In the genomic region with DNA sequence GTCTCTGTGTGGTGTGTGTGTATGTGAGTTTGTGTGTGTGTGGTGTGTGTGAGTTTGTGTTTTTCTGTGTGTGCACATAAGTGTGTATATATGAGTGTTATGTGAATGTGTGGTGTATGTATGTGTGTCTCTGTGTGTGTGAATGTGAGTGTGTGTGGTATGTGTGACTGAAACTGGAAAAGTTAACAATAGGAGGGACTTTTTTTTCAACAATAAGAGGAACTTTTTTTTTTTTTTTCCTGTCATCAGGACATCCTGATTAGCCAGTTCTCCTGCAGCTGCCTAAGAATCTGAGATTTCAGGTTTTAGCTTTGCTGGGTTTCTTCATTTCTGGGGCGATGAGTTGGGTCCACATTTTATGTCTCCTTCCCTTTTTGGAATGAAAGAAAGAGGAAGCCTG, we compare ENCODE assay signal across 16 mouse cellular contexts. TPM values are rescaled to one million over a fixed set of nuclear protein-coding genes. Genes with fewer than 3 reads are reported as not detected.
A peak's percentile ranks its signal among the peaks of the same experiment; 100 is the strongest.
DNase-seq lines count a peak whose midpoint lies in the region; ATAC-seq and TF ChIP-seq lines count a peak whose summit lies in the region.
"Had no signal": no experiment of that assay in that cellular context is flagged by ENCODE, and none has a peak within 500 bp of the region (broad histone marks: within the 10 kb centered on the region; RNA-seq: fewer than 3 reads in every experiment).

No protein-coding gene starts in this region.

- intact Hi-C loops in heart, adult 2 months (cut with DNase I) = loop anchor here (5.0 kb wide), 1 partner anchor 148 kb away; no protein-coding TSS in a partner anchor

- H3K9me3 ChIP-seq in kidney, embryonic 15.5 days (replicated peaks) = no peaks in the 10 kb centered on the region
- H3K9me3 ChIP-seq in liver, embryonic 12.5 days (replicated peaks) = peaks cover 8% of the 10 kb centered on the region; the same call in 1 of the 2 replicates
- H3K9me3 ChIP-seq: embryonic facial prominence, embryonic 12.5 days had no signal

- peak overlapping the region; percentile 34 for H3K27ac ChIP-seq in heart, adult 2 months
- H3K27ac ChIP-seq in kidney, embryonic 15.5 days = peak overlapping the region; percentile 85
- peak overlapping the region; percentile 65 for H3K27ac ChIP-seq in bone marrow macrophage, adult 2 months (ENCODE audit: insufficient read depth, low read depth, low read length)
- H3K27ac ChIP-seq in liver, embryonic 12.5 days = no peak overlapping the region
- no peak overlapping the region for H3K27ac ChIP-seq in layer of hippocampus, adult 2 months
- H3K27ac ChIP-seq: embryonic facial prominence, embryonic 12.5 days had no signal

- H3K9ac ChIP-seq in heart, adult 2 months (ENCODE audit: low read depth, low read length) = no peak overlapping the region
- no peak overlapping the region for H3K9ac ChIP-seq in kidney, embryonic 15.5 days
- 0 out of 2 replicates have a peak overlapping the region, but pooled peaks have one; percentile 32 for H3K9ac ChIP-seq in liver, embryonic 12.5 days
- H3K9ac ChIP-seq: embryonic facial prominence, embryonic 12.5 days had no signal

- TF ChIP-seq POLR2A in heart, adult 2 months (IDR thresholded peaks at IDR 0.05; ENCODE audit: insufficient read depth, low read depth, low read length) = no peak
- TF ChIP-seq POLR2A in bone marrow macrophage, adult 2 months (IDR thresholded peaks at IDR 0.05; ENCODE audit: borderline replicate concordance, low read depth, low read length) = no peak

- no peak for DNase-seq in heart, adult 2 months
- no peak for DNase-seq in heart, adult 9 months (ENCODE audit: low spot score in 2 of 2)
- no peak for DNase-seq in kidney, postnatal 4 days
- DNase-seq in layer of hippocampus, adult 9-10 months (ENCODE audit: low spot score) = no peak
- no peak for DNase-seq in layer of hippocampus, adult 2 months (ENCODE audit: low spot score in 2 of 2)
- DNase-seq: cerebellum, postnatal 14 days; heart, adult 11 months; lung, postnatal 4 days; right cerebral cortex, postnatal 25 days had no signal

- no peak for TF ChIP-seq CTCF in heart, adult 2 months (IDR thresholded peaks at IDR 0.05)
- no peak for TF ChIP-seq CTCF in bone marrow macrophage, adult 2 months (IDR thresholded peaks at IDR 0.05; ENCODE audit: low read depth, low read length)
- no peak for TF ChIP-seq CTCF in layer of hippocampus, adult 2 months (conservative IDR thresholded peaks at IDR 0.05)

- no peak overlapping the region for H3K4me3 ChIP-seq in heart, adult 2 months
- no peak overlapping the region for H3K4me3 ChIP-seq in kidney, embryonic 15.5 days (replicated peaks)
- peak overlapping the region; percentile 38 for H3K4me3 ChIP-seq in bone marrow macrophage, adult 2 months (ENCODE audit: insufficient read depth, low read length)
- H3K4me3 ChIP-seq in liver, embryonic 12.5 days = no peak overlapping the region
- H3K4me3 ChIP-seq in layer of hippocampus, adult 2 months = no peak overlapping the region
- H3K4me3 ChIP-seq: embryonic facial prominence, embryonic 12.5 days had no signal

- H3K4me1 ChIP-seq in heart, adult 2 months (ENCODE audit: control insufficient read depth, insufficient read depth, low read length) = peaks cover 14% of the 10 kb centered on the region
- H3K4me1 ChIP-seq in kidney, embryonic 15.5 days = peaks cover 46% of the 10 kb centered on the region
- peaks cover 26% of the 10 kb centered on the region for H3K4me1 ChIP-seq in bone marrow macrophage, adult 2 months (ENCODE audit: control insufficient read depth, insufficient read depth, low read length)
- peaks cover 81% of the 10 kb centered on the region for H3K4me1 ChIP-seq in liver, embryonic 12.5 days

- H3K36me3 ChIP-seq in heart, adult 2 months (ENCODE audit: control insufficient read depth, insufficient read depth, low read length) = no peaks in the 10 kb centered on the region
- H3K36me3 ChIP-seq in kidney, embryonic 15.5 days = no peaks in the 10 kb centered on the region
- H3K36me3 ChIP-seq in liver, embryonic 12.5 days = peaks cover 15% of the 10 kb centered on the region
- H3K36me3 ChIP-seq: embryonic facial prominence, embryonic 12.5 days had no signal

- TF ChIP-seq EP300 in heart, adult 2 months (IDR thresholded peaks at IDR 0.05; ENCODE audit: insufficient read depth, low read depth, low read length) = no peak

- H3K79me2 ChIP-seq in heart, adult 2 months (replicated peaks; ENCODE audit: control insufficient read depth, insufficient read depth, low read length) = peaks cover 3% of the 10 kb centered on the region

- WGBS in heart, adult 2 months = 25% methylated on average over 1 of the region's 1 CpGs
- 38% methylated on average over 1 of the region's 1 CpGs for WGBS in kidney, embryonic 15.5 days
- WGBS in liver, embryonic 12.5 days (ENCODE audit: insufficient replicate concordance) = 19% methylated on average over 1 of the region's 1 CpGs

- peak overlapping the region; percentile 26; the same call in 1 of the 2 replicates for H3K4me2 ChIP-seq in kidney, embryonic 15.5 days
- peak overlapping the region; percentile 96 for H3K4me2 ChIP-seq in liver, embryonic 12.5 days
- H3K4me2 ChIP-seq: embryonic facial prominence, embryonic 12.5 days had no signal

- H3K27me3 ChIP-seq in heart, adult 2 months (ENCODE audit: control insufficient read depth, insufficient read depth, low read length) = no peaks in the 10 kb centered on the region
- H3K27me3 ChIP-seq in kidney, embryonic 15.5 days = no peaks in the 10 kb centered on the region
- H3K27me3 ChIP-seq in liver, embryonic 12.5 days (replicated peaks) = no peaks in the 10 kb centered on the region
- H3K27me3 ChIP-seq: embryonic facial prominence, embryonic 12.5 days had no signal

- ATAC-seq in kidney, embryonic 15.5 days (replicated peaks; ENCODE audit: low FRiP score) = no peak
- ATAC-seq in liver, embryonic 12.5 days = no peak

RNA-seq across cellular contexts. Expression of gene Tmem120b, which starts 11.4 kb away (rescaled TPM):
- 10 to 100 TPM in 1 of 2 experiments, 1 to 10 TPM in 1; 6.6 to 10.4 TPM for total RNA-seq in heart, adult 2 months (2021)
- 10.3 and 10.5 TPM in 2 replicates for polyA plus RNA-seq in heart, adult 2 months (2012; rRNA removed)
- 15.3 and 19.2 TPM in 2 replicates for polyA plus RNA-seq in kidney, embryonic 15.5 days (2015; fragmentation: Nextera tagmentation; extraction: Ambion mirVana)
- 4.3 and 6.8 TPM in 2 replicates for polyA plus RNA-seq in bone marrow macrophage, adult 2 months (2012; ENCODE audit: insufficient read depth, insufficient read length, missing spikeins)
- 28.2 and 30.3 TPM in 2 replicates for polyA plus RNA-seq in liver, embryonic 12.5 days (2016; fragmentation: Nextera tagmentation; extraction: Ambion mirVana)
- total RNA-seq in layer of hippocampus, adult 2 months (2021) = 10 to 100 TPM; 17.8 to 19.6 TPM

RNA-seq across cellular contexts. Expression of gene Morn3, which starts 32.8 kb away (rescaled TPM):
- total RNA-seq in heart, adult 2 months (2021) = not detected
- polyA plus RNA-seq in heart, adult 2 months (2012; rRNA removed) = not detected in 2 replicates
- 0.26 TPM in 1 of 2 replicates, not detected in the other for polyA plus RNA-seq in kidney, embryonic 15.5 days (2015; fragmentation: Nextera tagmentation; extraction: Ambion mirVana)
- polyA plus RNA-seq in bone marrow macrophage, adult 2 months (2012; ENCODE audit: insufficient read depth, insufficient read length, missing spikeins) = not detected in 2 replicates
- not detected in 2 replicates for polyA plus RNA-seq in liver, embryonic 12.5 days (2016; fragmentation: Nextera tagmentation; extraction: Ambion mirVana)
- total RNA-seq in layer of hippocampus, adult 2 months (2021) = not detected
- total RNA-seq: adrenal gland, adult 18-20 months; midbrain, postnatal 0 days had no signal
- polyA plus RNA-seq: embryonic facial prominence, embryonic 12.5 days; urinary bladder, adult 2 months had no signal

RNA-seq across cellular contexts. Expression of gene Rhof, which starts 52.9 kb away (rescaled TPM):
- total RNA-seq in heart, adult 2 months (2021) = under 1 TPM; 0.64 to 0.70 TPM
- 1.6 and 2.3 TPM in 2 replicates for polyA plus RNA-seq in heart, adult 2 months (2012; rRNA removed)
- 3.0 and 3.6 TPM in 2 replicates for polyA plus RNA-seq in kidney, embryonic 15.5 days (2015; fragmentation: Nextera tagmentation; extraction: Ambion mirVana)
- polyA plus RNA-seq in bone marrow macrophage, adult 2 months (2012; ENCODE audit: insufficient read depth, insufficient read length, missing spikeins) = 1.8 and 2.7 TPM in 2 replicates
- polyA plus RNA-seq in liver, embryonic 12.5 days (2016; fragmentation: Nextera tagmentation; extraction: Ambion mirVana) = 3.9 and 4.8 TPM in 2 replicates
- total RNA-seq in layer of hippocampus, adult 2 months (2021) = 10 to 100 TPM; 43.3 to 46.3 TPM

Comparison
In these comparisons a context has a peak if more than half of its experiments do, and no peak if none do; other contexts are left out.
1. H3K27ac ChIP-seq: peak in heart, adult 2 months (single experiment), kidney, embryonic 15.5 days (single experiment) and bone marrow macrophage, adult 2 months (single experiment); none in liver, embryonic 12.5 days (single experiment) and layer of hippocampus, adult 2 months (single experiment).